Mouse (Mus musculus) kidney, embryonic 14.5 days (tissue): ENCODE results near the gene Ndufa7. TPM values are rescaled to one million over a fixed set of nuclear protein-coding genes. Genes with fewer than 3 reads are reported as not detected.
"Not testable (repeated sequence)": the region's sequence is repeated elsewhere in the genome, so short reads cannot be mapped to it uniquely, and the experiment has no call there.

Experiments used
- ATAC-seq: fragments of 200-750 bp; cut with Nextera tagmentation; 2 replicates; pipeline ENCODE4 v1.8.0; 2017; ENCODE audit warnings: moderate number of reproducible peaks, mild to moderate bottlenecking, moderate TSS enrichment, moderate library complexity; ENCODE audit not compliant: low FRiP score, low TSS enrichment
- H3K27ac ChIP-seq: fragments of 300-500 bp; sonication (generic); 2 replicates; pipeline ENCODE4 v1.5.1; 2014; ENCODE audit warnings: low read depth, mild to moderate bottlenecking, low read length, moderate library complexity, mixed read lengths
- H3K27me3 ChIP-seq: fragments of 300-500 bp; sonication (generic); 2 replicates; pipeline ENCODE4 v1.6.1; 2014; ENCODE audit warnings: mild to moderate bottlenecking, low read length; ENCODE audit not compliant: control insufficient read depth, insufficient read depth
- H3K36me3 ChIP-seq: fragments of 300-500 bp; sonication (generic); 2 replicates; pipeline ENCODE4 v1.6.1; 2014; ENCODE audit warnings: low read length, mixed read lengths; ENCODE audit not compliant: control insufficient read depth, insufficient read depth
- H3K4me1 ChIP-seq: fragments of 300-500 bp; sonication (generic); 2 replicates; pipeline ENCODE4 v1.6.1; 2014; ENCODE audit warnings: low read length, mixed read lengths; ENCODE audit not compliant: control insufficient read depth, insufficient read depth
- H3K4me2 ChIP-seq: fragments of 300-500 bp; sonication (generic); replicated peaks from 2 replicates; pipeline ENCODE4 v1.6.1; 2014; ENCODE audit warnings: low read depth, mild to moderate bottlenecking, low read length
- H3K4me3 ChIP-seq: fragments of 300-500 bp; sonication (generic); 2 replicates; pipeline ENCODE4 v1.5.1; 2014; ENCODE audit warnings: mild to moderate bottlenecking, low read length
- H3K9ac ChIP-seq: fragments of 300-500 bp; sonication (generic); 2 replicates; pipeline ENCODE4 v1.6.1; 2014; ENCODE audit warnings: low read depth, mild to moderate bottlenecking, low read length, moderate library complexity
- H3K9me3 ChIP-seq: fragments of 300-500 bp; sonication (generic); 2 replicates; pipeline ENCODE4 v1.6.1; 2016; ENCODE audit warnings: low read length; ENCODE audit not compliant: control insufficient read depth
- WGBS: fragments of 180-500 bp; shearing (Covaris S2); extraction: QIAGEN DNeasy Blood & Tissue Kit; methylation state at CpG from one replicate; pipeline ENCODE4 v1.1.7; 2014; 5-methylcytosine and 5-hydroxymethylcytosine counted together
- polyA plus RNA-seq: library from polyadenylated mRNA; unstranded; fragments of >200 nt; fragmentation: Nextera tagmentation; extraction: Ambion mirVana; gene quantifications from 2 replicates; pipeline ENCODE4 v1.2.1, GENCODE M21; 2014

Ndufa7 gene
- polyA plus RNA-seq, 1 experiment from 2014 or later: 504 TPM

GRCm38 (mm10) chr17:33817184-33817968, 7.0 kb upstream of the Ndufa7 start:
- peak overlapping the region; percentile 82 for H3K9ac ChIP-seq
- WGBS: under 1% methylated on average over 74 of the region's 89 CpGs
- peak overlapping the region; percentile 80 for H3K4me2 ChIP-seq
- peak overlapping the region; percentile 89 for H3K27ac ChIP-seq
- H3K4me1 ChIP-seq: peaks cover 33% of the 10 kb centered on the region
- peaks cover 38% of the 10 kb centered on the region for H3K36me3 ChIP-seq
- no peaks in the 10 kb centered on the region for H3K27me3 ChIP-seq
- peak; percentile 97 for ATAC-seq
- H3K9me3 ChIP-seq: no peaks in the 10 kb centered on the region
- peak overlapping the region; percentile 58 for H3K4me3 ChIP-seq

GRCm38 (mm10) chr17:33817969-33818643, 6.3 kb upstream of the Ndufa7 start:
- H3K4me3 ChIP-seq: peak overlapping the region; percentile 58
- H3K4me2 ChIP-seq: peak overlapping the region; percentile 80
- no peaks in the 10 kb centered on the region for H3K27me3 ChIP-seq
- peaks cover 31% of the 10 kb centered on the region for H3K4me1 ChIP-seq
- peak overlapping the region; percentile 89 for H3K27ac ChIP-seq
- H3K9ac ChIP-seq: peak overlapping the region; percentile 82
- H3K9me3 ChIP-seq: no peaks in the 10 kb centered on the region
- H3K36me3 ChIP-seq: peaks cover 45% of the 10 kb centered on the region
- peak; percentile 47 for ATAC-seq
- WGBS: 11% methylated on average over 33 of the region's 33 CpGs

GRCm38 (mm10) chr17:33822436-33822959, 1.9 kb upstream of the Ndufa7 start:
- Histone ChIP-seq H3K9me3 (no peaks in the 10 kb centered on the region), H3K4me3 (no peak overlapping the region; the same call in 1 of the 2 replicates), H3K4me2 (0 out of 2 replicates have a peak overlapping the region, but pooled peaks have one; percentile 96), H3K27ac (no peak overlapping the region), H3K36me3 (peaks cover 52% of the 10 kb centered on the region), H3K9ac (no peak overlapping the region), H3K27me3 (no peaks in the 10 kb centered on the region), H3K4me1 (peaks cover 33% of the 10 kb centered on the region)
- no peak for ATAC-seq
- WGBS: 82% methylated on average over 1 of the region's 1 CpGs

GRCm38 (mm10) chr17:33823171-33823570, 1.2 kb upstream of the Ndufa7 start:
- H3K9ac ChIP-seq: peak overlapping the region; percentile 89
- 80% methylated on average over 8 of the region's 8 CpGs for WGBS
- not testable (repeated sequence) for ATAC-seq, H3K27ac ChIP-seq, H3K27me3 ChIP-seq, H3K9me3 ChIP-seq
- H3K4me3 ChIP-seq: peak overlapping the region; percentile 83
- peaks cover 28% of the 10 kb centered on the region for H3K4me1 ChIP-seq
- H3K36me3 ChIP-seq: peaks cover 54% of the 10 kb centered on the region
- peak overlapping the region; percentile 96 for H3K4me2 ChIP-seq

GRCm38 (mm10) chr17:33824997-33825330, 592 bp downstream of the Ndufa7 start:
- Histone ChIP-seq H3K27ac (peak overlapping the region; percentile 80; the same call in 1 of the 2 replicates), H3K9ac (peak overlapping the region; percentile 89), H3K4me1 (peaks cover 23% of the 10 kb centered on the region), H3K4me3 (peak overlapping the region; percentile 83), H3K4me2 (peak overlapping the region; percentile 74), H3K36me3 (peaks cover 57% of the 10 kb centered on the region)
- 7% methylated on average over 6 of the region's 6 CpGs for WGBS
- not testable (repeated sequence) for H3K27me3 ChIP-seq, H3K9me3 ChIP-seq, ATAC-seq

GRCm38 (mm10) chr17:33825462-33825861, 1.1 kb downstream of the Ndufa7 start:
- H3K27ac ChIP-seq: no peak overlapping the region
- peaks cover 23% of the 10 kb centered on the region for H3K4me1 ChIP-seq
- peak overlapping the region; percentile 74 for H3K4me2 ChIP-seq
- peaks cover 57% of the 10 kb centered on the region for H3K36me3 ChIP-seq
- no peak for ATAC-seq
- 83% methylated on average over 8 of the region's 8 CpGs for WGBS
- H3K27me3 ChIP-seq: no peaks in the 10 kb centered on the region
- peak overlapping the region; percentile 89; the same call in 1 of the 2 replicates for H3K9ac ChIP-seq
- no peaks in the 10 kb centered on the region for H3K9me3 ChIP-seq
- H3K4me3 ChIP-seq: peak overlapping the region; percentile 83

- no peaks in the 10 kb centered on the region for H3K27me3 ChIP-seq
- H3K4me1 ChIP-seq: peaks cover 17% of the 10 kb centered on the region
- no peak overlapping the region for H3K9ac ChIP-seq
- no peak overlapping the region for H3K27ac ChIP-seq
- WGBS: under 1% methylated on average over 3 of the region's 3 CpGs
- H3K9me3 ChIP-seq: no peaks in the 10 kb centered on the region
- ATAC-seq: no peak
- peaks cover 55% of the 10 kb centered on the region for H3K36me3 ChIP-seq
- H3K4me3 ChIP-seq: no peak overlapping the region
- H3K4me2 ChIP-seq: no peak overlapping the region
Observed at GRCm38 (mm10) chr17:33826850-33827249, 2.5 kb downstream of the Ndufa7 start.

GRCm38 (mm10) chr17:33828892-33829291, 4.5 kb downstream of the Ndufa7 start:
- no peak for ATAC-seq
- 74% methylated on average over 2 of the region's 2 CpGs for WGBS
- no peaks in the 10 kb centered on the region for H3K27me3 ChIP-seq
- no peak overlapping the region for H3K4me3 ChIP-seq
- H3K27ac ChIP-seq: no peak overlapping the region
- peaks cover 57% of the 10 kb centered on the region for H3K36me3 ChIP-seq
- H3K4me1 ChIP-seq: peaks cover 4% of the 10 kb centered on the region; the same call in 1 of the 2 replicates
- H3K4me2 ChIP-seq: no peak overlapping the region
- no peak overlapping the region for H3K9ac ChIP-seq
- H3K9me3 ChIP-seq: no peaks in the 10 kb centered on the region

- H3K27ac ChIP-seq: no peak overlapping the region
- no peak for ATAC-seq
- 85% methylated on average over 10 of the region's 10 CpGs for WGBS
- no peak overlapping the region for H3K4me3 ChIP-seq
- peaks cover 63% of the 10 kb centered on the region for H3K36me3 ChIP-seq
- no peak overlapping the region for H3K4me2 ChIP-seq
- H3K4me1 ChIP-seq: peaks cover 4% of the 10 kb centered on the region; the same call in 1 of the 2 replicates
- no peaks in the 10 kb centered on the region for H3K9me3 ChIP-seq
- H3K27me3 ChIP-seq: no peaks in the 10 kb centered on the region
- no peak overlapping the region for H3K9ac ChIP-seq
Observed at GRCm38 (mm10) chr17:33829561-33829960, 5.2 kb downstream of the Ndufa7 start.
